Mouse (Mus musculus): Measurements from ENCODE around the gene Tprgl. TPM values are rescaled to one million over a fixed set of nuclear protein-coding genes. Genes with fewer than 3 reads are reported as not detected.

Tprgl gene
- polyA plus RNA-seq, 1 experiment from 2014 or later = 136 TPM

Other genes starting within 250 kb of the Tprgl start
- gene A430005L14Rik, start 203.4 kb downstream of the Tprgl start, polyA plus RNA-seq (2015; fragmentation: Nextera tagmentation; extraction: Ambion mirVana) = 94.6 and 97.5 TPM in 2 replicates
- gene Dffb, start 185.5 kb downstream of the Tprgl start, polyA plus RNA-seq (2015; fragmentation: Nextera tagmentation; extraction: Ambion mirVana) = 14.1 and 14.3 TPM in 2 replicates
- 16.1 and 17.6 TPM in 2 replicates for gene Cep104, start 185.5 kb downstream of the Tprgl start, polyA plus RNA-seq (2015; fragmentation: Nextera tagmentation; extraction: Ambion mirVana)
- 16.8 and 21.9 TPM in 2 replicates for gene Lrrc47, start 148.9 kb downstream of the Tprgl start, polyA plus RNA-seq (2015; fragmentation: Nextera tagmentation; extraction: Ambion mirVana)
- gene Smim1, start 134.4 kb downstream of the Tprgl start, polyA plus RNA-seq (2015; fragmentation: Nextera tagmentation; extraction: Ambion mirVana) = 62.4 and 66.1 TPM in 2 replicates
- 0.07 TPM in 1 of 2 replicates, not detected in the other for gene Ccdc27, start 118.0 kb downstream of the Tprgl start, polyA plus RNA-seq (2015; fragmentation: Nextera tagmentation; extraction: Ambion mirVana)
- gene Trp73, start 20.5 kb downstream of the Tprgl start, polyA plus RNA-seq (2015; fragmentation: Nextera tagmentation; extraction: Ambion mirVana) = 0.31 and 0.44 TPM in 2 replicates
- gene Wrap73, start 18.3 kb downstream of the Tprgl start, polyA plus RNA-seq (2015; fragmentation: Nextera tagmentation; extraction: Ambion mirVana) = 41.8 and 46.0 TPM in 2 replicates
- gene Megf6, start 10.1 kb upstream of the Tprgl start, polyA plus RNA-seq (2015; fragmentation: Nextera tagmentation; extraction: Ambion mirVana) = 12.3 and 15.7 TPM in 2 replicates
- gene Arhgef16, start 141.0 kb upstream of the Tprgl start, polyA plus RNA-seq (2015; fragmentation: Nextera tagmentation; extraction: Ambion mirVana) = 44.2 and 44.3 TPM in 2 replicates
- gene B230104I21Rik, start 175.5 kb upstream of the Tprgl start, polyA plus RNA-seq (2015; fragmentation: Nextera tagmentation; extraction: Ambion mirVana) = 0.37 TPM in 1 of 2 replicates, not detected in the other

Data from kidney, embryonic 16.5 days (tissue).